In the genomic region with DNA sequence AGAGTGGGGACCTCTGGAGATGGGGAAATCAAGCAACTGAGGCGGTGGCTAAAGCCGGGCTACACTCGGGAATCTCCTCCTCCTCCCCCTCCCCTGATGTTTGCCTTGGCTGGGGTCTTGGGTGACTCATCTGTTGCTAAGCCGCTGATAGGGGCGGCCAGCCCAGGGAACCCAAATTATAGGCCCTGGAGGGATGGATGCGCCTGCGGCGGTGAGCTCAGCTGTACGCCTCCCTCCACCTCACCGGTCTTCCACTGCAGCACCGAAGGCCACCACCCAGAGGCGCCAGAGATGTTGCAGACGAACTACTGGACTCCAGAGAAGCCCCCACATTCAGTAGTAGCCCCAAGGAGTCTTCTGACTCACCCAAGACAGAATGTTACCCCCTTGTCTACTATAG, we compare ENCODE assay signal across 9 mouse cellular contexts. TPM values are rescaled to one million over a fixed set of nuclear protein-coding genes. Genes with fewer than 3 reads are reported as not detected.
DNase-seq lines count a peak whose midpoint lies in the region; ATAC-seq lines count a peak whose summit lies in the region.
"Had no signal": no experiment of that assay in that cellular context is flagged by ENCODE, and none has a peak within 500 bp of the region (broad histone marks: within the 10 kb centered on the region; RNA-seq: fewer than 3 reads in every experiment).

No protein-coding gene starts in this region.

- H3K4me3 ChIP-seq in hindbrain, embryonic 11.5 days (ENCODE audit: low read depth, low read length), result no peak overlapping the region
- no peak overlapping the region for H3K4me3 ChIP-seq in hindbrain, embryonic 16.5 days (ENCODE audit: low read length)

- DNase-seq in hindbrain, embryonic 11.5 days (ENCODE audit: low spot score), result peak; percentile 55
- DNase-seq in urinary bladder, postnatal 36 days (ENCODE audit: low spot score in 2 of 2), result peak; percentile 30 to 65
- no peak for DNase-seq in urinary bladder, postnatal 10 days (ENCODE audit: low spot score)
- DNase-seq in heart, postnatal 10 days, result peak; percentile 63 to 68
- no peak for DNase-seq in cerebellum, postnatal 25 days
- DNase-seq in frontal cortex, postnatal 14 days (ENCODE audit: low spot score in 2 of 2), result no peak
- no peak for DNase-seq in spleen, adult 18-20 months

- no peaks in the 10 kb centered on the region for H3K36me3 ChIP-seq in hindbrain, embryonic 11.5 days (ENCODE audit: control insufficient read depth, insufficient read depth, low read length)
- no peaks in the 10 kb centered on the region for H3K36me3 ChIP-seq in hindbrain, embryonic 16.5 days (ENCODE audit: control insufficient read depth, insufficient read depth, low read length)

- no peak overlapping the region for H3K4me2 ChIP-seq in hindbrain, embryonic 11.5 days (replicated peaks; ENCODE audit: low read depth, low read length)
- no peak overlapping the region for H3K4me2 ChIP-seq in hindbrain, embryonic 16.5 days (ENCODE audit: low read length)

- H3K4me1 ChIP-seq in hindbrain, embryonic 11.5 days (replicated peaks; ENCODE audit: control insufficient read depth, insufficient read depth, low read length), result peaks cover 14% of the 10 kb centered on the region
- H3K4me1 ChIP-seq in hindbrain, embryonic 16.5 days (ENCODE audit: control insufficient read depth, insufficient read depth, low read depth, low read length), result peaks cover 9% of the 10 kb centered on the region

- H3K9ac ChIP-seq in hindbrain, embryonic 11.5 days (ENCODE audit: low read depth, low read length), result no peak overlapping the region
- H3K9ac ChIP-seq in hindbrain, embryonic 16.5 days (ENCODE audit: low read depth, low read length), result no peak overlapping the region

- H3K9me3 ChIP-seq in hindbrain, embryonic 11.5 days (ENCODE audit: control insufficient read depth, low read length), result no peaks in the 10 kb centered on the region
- H3K9me3 ChIP-seq in hindbrain, embryonic 16.5 days (ENCODE audit: control insufficient read depth, low read length), result no peaks in the 10 kb centered on the region

- intact Hi-C loops in heart, postnatal 10 days (cut with DNase I), result loop anchor here (10.0 kb wide), 1 partner anchor 76 kb away; the partner anchor contains the start of gene Ccdc65

- WGBS in hindbrain, embryonic 11.5 days, result 2% methylated on average over 13 of the region's 13 CpGs
- 5% methylated on average over 13 of the region's 13 CpGs for WGBS in hindbrain, embryonic 16.5 days

- H3K27me3 ChIP-seq in hindbrain, embryonic 11.5 days (ENCODE audit: control insufficient read depth, insufficient read depth, low read length), result peaks cover 78% of the 10 kb centered on the region
- peaks cover 69% of the 10 kb centered on the region for H3K27me3 ChIP-seq in hindbrain, embryonic 16.5 days (replicated peaks; ENCODE audit: control insufficient read depth, insufficient read depth, low read length)
- H3K27me3 ChIP-seq: Patski had no signal

- ATAC-seq in hindbrain, embryonic 11.5 days (ENCODE audit: low FRiP score), result no peak
- no peak for ATAC-seq in hindbrain, embryonic 16.5 days
- ATAC-seq: Patski had no signal

- no peak overlapping the region for H3K27ac ChIP-seq in hindbrain, embryonic 11.5 days (ENCODE audit: low read depth, low read length)
- H3K27ac ChIP-seq in hindbrain, embryonic 16.5 days (ENCODE audit: low read depth, low read length), result no peak overlapping the region

RNA-seq across cellular contexts. Expression of gene Wnt10b, which starts 2.6 kb away (rescaled TPM):
- 0.54 and 0.57 TPM in 2 replicates for polyA plus RNA-seq in hindbrain, embryonic 11.5 days (2014; fragmentation: Nextera tagmentation; extraction: Ambion mirVana)
- polyA plus RNA-seq in hindbrain, embryonic 16.5 days (2015; fragmentation: Nextera tagmentation; extraction: Ambion mirVana), result 0.06 TPM in 1 of 2 replicates, not detected in the other
- under 1 TPM; 0.43 to 0.67 TPM for total RNA-seq in heart, postnatal 10 days (2021)
- polyA plus RNA-seq: Patski had no signal

RNA-seq across cellular contexts. Expression of gene Wnt1, which starts 9.1 kb away (rescaled TPM):
- polyA plus RNA-seq in hindbrain, embryonic 11.5 days (2014; fragmentation: Nextera tagmentation; extraction: Ambion mirVana), result 8.0 and 9.5 TPM in 2 replicates
- polyA plus RNA-seq in hindbrain, embryonic 16.5 days (2015; fragmentation: Nextera tagmentation; extraction: Ambion mirVana), result 1.2 and 2.3 TPM in 2 replicates
- total RNA-seq in heart, postnatal 10 days (2021), result not detected
- polyA plus RNA-seq: Patski had no signal

RNA-seq across cellular contexts. Expression of gene Arf3, which starts 17.6 kb away (rescaled TPM):
- 32.3 and 33.2 TPM in 2 replicates for polyA plus RNA-seq in hindbrain, embryonic 11.5 days (2014; fragmentation: Nextera tagmentation; extraction: Ambion mirVana)
- polyA plus RNA-seq in hindbrain, embryonic 16.5 days (2015; fragmentation: Nextera tagmentation; extraction: Ambion mirVana), result 107 TPM in 2 replicates
- total RNA-seq in heart, postnatal 10 days (2021), result 10 to 100 TPM; 36.3 to 40.1 TPM

RNA-seq across cellular contexts. Expression of gene Ddn, which starts 28.7 kb away (rescaled TPM):
- 0.35 and 0.60 TPM in 2 replicates for polyA plus RNA-seq in hindbrain, embryonic 11.5 days (2014; fragmentation: Nextera tagmentation; extraction: Ambion mirVana)
- 0.30 and 0.31 TPM in 2 replicates for polyA plus RNA-seq in hindbrain, embryonic 16.5 days (2015; fragmentation: Nextera tagmentation; extraction: Ambion mirVana)
- total RNA-seq in heart, postnatal 10 days (2021), result under 1 TPM; 0.10 to 0.32 TPM
- polyA plus RNA-seq: Patski had no signal

RNA-seq across cellular contexts. Expression of gene Prkag1, which starts 50.7 kb away (rescaled TPM):
- polyA plus RNA-seq in hindbrain, embryonic 11.5 days (2014; fragmentation: Nextera tagmentation; extraction: Ambion mirVana), result 65.9 and 70.6 TPM in 2 replicates
- 72.5 and 74.4 TPM in 2 replicates for polyA plus RNA-seq in hindbrain, embryonic 16.5 days (2015; fragmentation: Nextera tagmentation; extraction: Ambion mirVana)
- 10 to 100 TPM; 93.7 to 94.3 TPM for total RNA-seq in heart, postnatal 10 days (2021)

Comparison
In these comparisons a context has a peak if more than half of its experiments do, and no peak if none do; other contexts are left out.
1. DNase-seq: peak in hindbrain, embryonic 11.5 days (single experiment), urinary bladder, postnatal 36 days (2 of 2) and heart, postnatal 10 days (2 of 2); none in urinary bladder, postnatal 10 days (single experiment), cerebellum, postnatal 25 days (0 of 2), frontal cortex, postnatal 14 days (0 of 2) and spleen, adult 18-20 months (0 of 2).